Mouse (Mus musculus): Measurements from ENCODE around the gene D16Ertd472e. TPM values are rescaled to one million over a fixed set of nuclear protein-coding genes. Genes with fewer than 3 reads are reported as not detected.
"Not testable (repeated sequence)": the region's sequence is repeated elsewhere in the genome, so short reads cannot be mapped to it uniquely, and the experiment has no call there.

D16Ertd472e gene
- total RNA-seq, 2 experiments from 2014 or later = 15.8 to 16.8 TPM

DNA sequence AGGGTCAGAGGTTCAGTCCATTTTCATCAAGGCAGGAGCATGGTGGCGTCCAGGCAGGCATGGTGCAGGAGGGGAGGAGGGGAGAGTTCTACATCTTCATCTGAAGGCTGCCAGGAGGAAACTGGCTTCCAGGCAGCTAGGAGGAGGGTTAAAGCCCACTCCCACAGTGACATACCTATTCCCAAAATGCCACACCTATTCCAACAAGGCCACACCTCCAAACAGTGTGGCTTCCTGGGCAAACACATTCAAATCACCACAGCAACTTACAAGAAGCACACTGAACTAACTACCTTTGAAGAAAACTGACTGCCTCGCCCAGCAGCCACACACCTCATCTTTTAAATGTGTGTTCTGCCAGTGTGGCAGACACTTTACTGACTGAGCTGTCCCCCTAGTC lies 59.3 kb downstream of the D16Ertd472e start:
- Histone ChIP-seq H3K27ac (no peak overlapping the region), H3K4me3 (no peak overlapping the region)
- no peak for DNase-seq (ENCODE audit: low spot score in 2 of 2)
- no peak for TF ChIP-seq CTCF (conservative IDR thresholded peaks at IDR 0.05)

DNA sequence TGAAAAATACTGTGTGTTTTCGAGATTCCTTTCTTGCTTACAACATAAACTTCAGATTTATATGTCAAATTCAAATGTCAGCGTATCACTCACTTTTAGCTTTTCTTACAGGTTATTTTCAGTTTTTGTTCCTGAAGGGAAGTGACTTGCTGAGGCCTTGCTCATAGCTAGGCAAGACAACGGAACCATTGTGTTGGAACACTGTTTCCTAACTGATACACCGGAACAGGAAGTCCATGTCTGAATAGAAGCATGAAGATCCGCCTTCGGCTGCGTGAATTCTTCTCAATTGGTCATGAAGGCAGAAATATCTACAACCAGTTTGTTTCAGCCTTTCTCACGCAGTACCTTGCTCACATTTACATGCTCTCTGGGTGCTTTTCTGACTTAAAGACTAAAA lies 65.0 kb downstream of the D16Ertd472e start:
- no peak overlapping the region for H3K4me3 ChIP-seq
- no peak for TF ChIP-seq CTCF (conservative IDR thresholded peaks at IDR 0.05)
- DNase-seq (ENCODE audit: low spot score in 2 of 2) = no peak
- H3K27ac ChIP-seq = no peak overlapping the region

DNA sequence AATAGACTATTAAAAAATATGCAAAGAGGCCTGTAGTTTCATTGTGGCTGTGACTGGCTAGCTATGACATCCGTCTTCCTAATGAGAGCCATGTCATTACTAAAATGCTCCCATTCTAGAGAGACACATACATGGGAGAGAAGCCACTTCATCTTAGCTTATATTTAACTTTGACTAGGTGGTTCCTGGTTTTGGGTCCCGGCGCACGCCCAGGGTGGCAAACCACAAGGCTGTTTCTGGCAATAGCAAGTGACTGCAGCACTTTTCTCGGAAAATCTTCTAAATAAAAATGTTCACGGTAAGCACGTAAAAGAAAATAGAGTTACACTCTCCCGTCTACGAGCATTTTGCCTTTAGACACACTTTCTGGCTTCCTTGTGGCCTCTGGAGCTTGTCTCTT lies 74.0 kb downstream of the D16Ertd472e start:
- H3K27ac ChIP-seq = no peak overlapping the region
- DNase-seq (ENCODE audit: low spot score in 2 of 2) = no peak
- no peak overlapping the region for H3K4me3 ChIP-seq
- TF ChIP-seq CTCF (conservative IDR thresholded peaks at IDR 0.05) = no peak

DNA sequence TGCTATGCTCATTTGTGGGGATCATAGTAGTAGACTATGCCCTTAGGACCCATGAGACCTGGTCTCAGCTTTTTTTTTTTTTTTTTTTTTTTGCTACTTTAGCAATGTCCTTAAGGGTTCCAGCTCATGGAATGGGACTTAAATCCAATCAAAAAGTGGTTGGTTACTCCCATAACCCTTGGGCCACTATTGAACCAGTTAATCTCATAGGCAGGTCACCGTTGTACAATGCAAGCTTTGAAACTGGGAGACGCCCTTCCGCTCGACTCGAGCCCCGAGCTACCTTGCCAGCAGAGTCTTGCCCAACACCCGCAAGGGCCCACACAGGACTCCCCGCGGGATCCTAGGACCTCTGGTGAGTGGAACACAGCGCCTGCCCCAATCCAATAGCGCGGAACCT lies 83.8 kb downstream of the D16Ertd472e start:
- DNase-seq (ENCODE audit: low spot score in 2 of 2); H3K27ac ChIP-seq; H3K4me3 ChIP-seq: not testable (repeated sequence)

DNA sequence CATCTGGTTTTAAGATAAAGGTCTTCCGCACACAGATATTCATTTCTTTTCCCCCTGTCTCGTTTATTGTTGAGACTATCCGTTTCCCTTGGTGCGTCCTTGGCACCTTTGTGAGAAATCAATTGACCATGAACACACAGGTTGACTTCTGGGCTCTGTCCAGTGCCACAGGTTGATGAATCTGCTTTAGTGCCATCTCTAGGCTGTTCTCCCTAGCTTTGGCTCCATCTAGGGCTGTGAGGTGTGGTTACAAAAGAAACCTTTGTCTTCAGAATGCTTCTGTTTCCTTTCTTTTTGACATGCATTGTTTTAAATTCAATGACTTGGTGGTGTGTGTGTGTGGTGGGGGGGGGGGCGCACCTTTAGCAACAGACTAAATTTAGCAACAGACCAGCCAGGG lies 85.7 kb downstream of the D16Ertd472e start:
- Histone ChIP-seq H3K4me3 (no peak overlapping the region), H3K27ac (no peak overlapping the region)
- no peak for DNase-seq (ENCODE audit: low spot score in 2 of 2)
- TF ChIP-seq CTCF (conservative IDR thresholded peaks at IDR 0.05) = no peak

Other genes starting within 250 kb of the D16Ertd472e start
- gene Btg3, start 199.5 kb downstream of the D16Ertd472e start, total RNA-seq (2021) = 10 to 100 TPM; 16.5 to 17.7 TPM